Mouse (Mus musculus) testis, adult 2 months (tissue): ENCODE results near the gene Gm45337.

Experiments used
- CTCF ChIP-seq: fragments of 200-500 bp; IDR thresholded peaks from 2 replicates; pipeline ENCODE4 v1.5.1; 2012; ENCODE audit warnings: low read depth, mild to moderate bottlenecking, inconsistent platforms, low read length, moderate library complexity; ENCODE audit not compliant: control insufficient read depth, insufficient read depth, insufficient replicate concordance
- POLR2A ChIP-seq: fragments of 200-500 bp; IDR thresholded peaks from 2 replicates; pipeline ENCODE4 v1.6.1; 2012; ENCODE audit warnings: low read depth, mild to moderate bottlenecking, inconsistent platforms, low read length, moderate library complexity; ENCODE audit not compliant: control insufficient read depth

- TF ChIP-seq CTCF (no peak), POLR2A (no peak)
These were observed 50.6 kb downstream of the Gm45337 start for GRCm38 (mm10) chr7:142093696-142094240.
